Mouse (Mus musculus) kidney, embryonic 15.5 days (tissue): ENCODE measurements around the gene Tm7sf2. TPM values are rescaled to one million over a fixed set of nuclear protein-coding genes. Genes with fewer than 3 reads are reported as not detected.

Experiments
- microRNA-seq: library from miRNA; unstranded; fragments of <30 nt; microRNA quantifications from one replicate; pipeline ENCODE4, GENCODE M21; 2016
- polyA plus RNA-seq: library from polyadenylated mRNA; unstranded; fragments of >200 nt; fragmentation: Nextera tagmentation; extraction: Ambion mirVana; gene quantifications from 2 replicates; pipeline ENCODE4 v1.2.1, GENCODE M21; 2015

The Tm7sf2 gene
- polyA plus RNA-seq, 1 experiment from 2014 or later, result 24.9 TPM

Small RNAs within 50 kb of the gene (microRNA-seq; reads per million reads assigned to microRNA genes)
- gene Mir6988, result 1.2 reads per million

Other genes with a start within 250 kb of the Tm7sf2 start
- gene Frmd8, start 193.1 kb downstream of the Tm7sf2 start, polyA plus RNA-seq, result 40.2 and 43.1 TPM in 2 replicates
- gene Slc25a45, start 190.6 kb downstream of the Tm7sf2 start, polyA plus RNA-seq, result 8.1 and 8.5 TPM in 2 replicates
- 4.2 and 4.7 TPM in 2 replicates for gene Tigd3, start 174.2 kb downstream of the Tm7sf2 start, polyA plus RNA-seq
- 166 and 178 TPM in 2 replicates for gene Dpf2, start 155.4 kb downstream of the Tm7sf2 start, polyA plus RNA-seq
- 13.4 and 15.5 TPM in 2 replicates for gene Cdc42ep2, start 143.6 kb downstream of the Tm7sf2 start, polyA plus RNA-seq
- gene Pola2, start 104.2 kb downstream of the Tm7sf2 start, polyA plus RNA-seq, result 75.3 and 83.2 TPM in 2 replicates
- not detected in 2 replicates for gene Slc22a20, start 82.2 kb downstream of the Tm7sf2 start, polyA plus RNA-seq
- 8.4 and 11.1 TPM in 2 replicates for gene Capn1, start 52.5 kb downstream of the Tm7sf2 start, polyA plus RNA-seq
- gene Syvn1, start 21.8 kb downstream of the Tm7sf2 start, polyA plus RNA-seq, result 35.6 and 38.5 TPM in 2 replicates
- 77.9 and 81.6 TPM in 2 replicates for gene Mrpl49, start 10.6 kb downstream of the Tm7sf2 start, polyA plus RNA-seq
- gene Fau, start 10.5 kb downstream of the Tm7sf2 start, polyA plus RNA-seq, result 741 and 838 TPM in 2 replicates
- 33.0 and 33.2 TPM in 2 replicates for gene Znhit2, start 7.2 kb downstream of the Tm7sf2 start, polyA plus RNA-seq
- 70.3 and 78.5 TPM in 2 replicates for gene Vps51, start 8.9 kb upstream of the Tm7sf2 start, polyA plus RNA-seq
- gene Tmem262, start 11.7 kb upstream of the Tm7sf2 start, polyA plus RNA-seq, result not detected in 2 replicates
- 1.6 and 2.0 TPM in 2 replicates for gene Gm28374, start 13.9 kb upstream of the Tm7sf2 start, polyA plus RNA-seq
- gene Zfpl1, start 16.6 kb upstream of the Tm7sf2 start, polyA plus RNA-seq, result 73.7 and 79.5 TPM in 2 replicates
- gene Cdca5, start 16.6 kb upstream of the Tm7sf2 start, polyA plus RNA-seq, result 44.8 and 45.8 TPM in 2 replicates
- gene AC131692.1, start 26.0 kb upstream of the Tm7sf2 start, polyA plus RNA-seq, result 0.34 and 0.55 TPM in 2 replicates
- 0.51 and 0.54 TPM in 2 replicates for gene Naaladl1, start 37.4 kb upstream of the Tm7sf2 start, polyA plus RNA-seq
- 44.0 and 47.2 TPM in 2 replicates for gene Sac3d1, start 50.3 kb upstream of the Tm7sf2 start, polyA plus RNA-seq
- gene Snx15, start 59.9 kb upstream of the Tm7sf2 start, polyA plus RNA-seq, result 32.3 and 34.2 TPM in 2 replicates
- 0.52 and 0.54 TPM in 2 replicates for gene Batf2, start 72.6 kb upstream of the Tm7sf2 start, polyA plus RNA-seq
- 103 and 113 TPM in 2 replicates for gene Arl2, start 73.2 kb upstream of the Tm7sf2 start, polyA plus RNA-seq
- not detected in 2 replicates for gene Majin, start 116.0 kb upstream of the Tm7sf2 start, polyA plus RNA-seq
- gene Gpha2, start 158.0 kb upstream of the Tm7sf2 start, polyA plus RNA-seq, result 0.39 and 0.74 TPM in 2 replicates
- 22.9 and 27.6 TPM in 2 replicates for gene Ppp2r5b, start 167.5 kb upstream of the Tm7sf2 start, polyA plus RNA-seq
- gene Atg2a, start 173.3 kb upstream of the Tm7sf2 start, polyA plus RNA-seq, result 9.8 and 12.1 TPM in 2 replicates
- gene Ehd1, start 208.4 kb upstream of the Tm7sf2 start, polyA plus RNA-seq, result 67.8 and 81.8 TPM in 2 replicates
- gene Cdc42bpg, start 238.1 kb upstream of the Tm7sf2 start, polyA plus RNA-seq, result 0.78 and 1.0 TPM in 2 replicates